Comparison of ENCODE assay signal across 8 mouse cellular contexts in genomic region chr4:33261311-33261753, GRCm38 (mm10). TPM values are rescaled to one million over a fixed set of nuclear protein-coding genes. Genes with fewer than 3 reads are reported as not detected.
DNase-seq lines count a peak whose midpoint lies in the region; ATAC-seq lines count a peak whose summit lies in the region.

No protein-coding gene starts in this region.

- H3K4me3 ChIP-seq in kidney, embryonic 14.5 days (ENCODE audit: low read length) = no peak overlapping the region
- no peak overlapping the region for H3K4me3 ChIP-seq in liver, embryonic 12.5 days

- no peak overlapping the region for H3K27ac ChIP-seq in kidney, embryonic 14.5 days (ENCODE audit: low read depth, low read length)
- peak overlapping the region; percentile 54; the same call in 1 of the 2 replicates for H3K27ac ChIP-seq in liver, embryonic 12.5 days

- H3K9ac ChIP-seq in kidney, embryonic 14.5 days (ENCODE audit: low read depth, low read length) = no peak overlapping the region
- H3K9ac ChIP-seq in liver, embryonic 12.5 days = no peak overlapping the region

- no peak for ATAC-seq in kidney, embryonic 14.5 days (ENCODE audit: low FRiP score, low TSS enrichment)
- ATAC-seq in liver, embryonic 12.5 days = peak; percentile 57

- no peaks in the 10 kb centered on the region for H3K4me1 ChIP-seq in kidney, embryonic 14.5 days (ENCODE audit: control insufficient read depth, insufficient read depth, low read length)
- H3K4me1 ChIP-seq in liver, embryonic 12.5 days = peaks cover 8% of the 10 kb centered on the region; the same call in 1 of the 2 replicates

- WGBS in kidney, embryonic 14.5 days = 55% methylated on average over 7 of the region's 7 CpGs
- WGBS in liver, embryonic 12.5 days (ENCODE audit: insufficient replicate concordance) = 31% methylated on average over 7 of the region's 7 CpGs

- no peaks in the 10 kb centered on the region for H3K36me3 ChIP-seq in kidney, embryonic 14.5 days (ENCODE audit: control insufficient read depth, insufficient read depth, low read length)
- H3K36me3 ChIP-seq in liver, embryonic 12.5 days = no peaks in the 10 kb centered on the region

- no peak overlapping the region for H3K4me2 ChIP-seq in kidney, embryonic 14.5 days (replicated peaks; ENCODE audit: low read depth, low read length)
- no peak overlapping the region for H3K4me2 ChIP-seq in liver, embryonic 12.5 days

- no peaks in the 10 kb centered on the region for H3K27me3 ChIP-seq in kidney, embryonic 14.5 days (ENCODE audit: control insufficient read depth, insufficient read depth, low read length)
- no peaks in the 10 kb centered on the region for H3K27me3 ChIP-seq in liver, embryonic 12.5 days (replicated peaks)

- no peaks in the 10 kb centered on the region for H3K9me3 ChIP-seq in kidney, embryonic 14.5 days (ENCODE audit: control insufficient read depth, low read length)
- H3K9me3 ChIP-seq in liver, embryonic 12.5 days (replicated peaks) = no peaks in the 10 kb centered on the region

- DNase-seq in kidney, adult 11 months = peak; percentile 97
- peak; percentile 95 for DNase-seq in adrenal gland, postnatal 25 days
- peak; percentile 96 for DNase-seq in gastrocnemius, adult 18-20 months (ENCODE audit: low spot score)
- peak; percentile 55 for DNase-seq in induced T-regulatory cell, adult 2 months (ENCODE audit: low read depth)
- DNase-seq in ovary, postnatal 14 days (ENCODE audit: low spot score) = peak; percentile 91
- DNase-seq in thymus, postnatal 14 days = no peak

RNA-seq across cellular contexts. Expression of gene Pnrc1, which starts 28.6 kb away (rescaled TPM):
- 99.0 and 113 TPM in 2 replicates for polyA plus RNA-seq in kidney, embryonic 14.5 days (2014; fragmentation: Nextera tagmentation; extraction: Ambion mirVana)
- total RNA-seq in adrenal gland, postnatal 25 days (2021) = 166 and 180 TPM in 2 replicates
- total RNA-seq in gastrocnemius, adult 18-20 months (2021) = 100 to 1,000 TPM; 317 to 358 TPM
- polyA plus RNA-seq in liver, embryonic 12.5 days (2016; fragmentation: Nextera tagmentation; extraction: Ambion mirVana) = 42.6 and 49.5 TPM in 2 replicates

RNA-seq across cellular contexts. Expression of gene Rngtt, which starts 48.8 kb away (rescaled TPM):
- 22.4 and 26.7 TPM in 2 replicates for polyA plus RNA-seq in kidney, embryonic 14.5 days (2014; fragmentation: Nextera tagmentation; extraction: Ambion mirVana)
- total RNA-seq in adrenal gland, postnatal 25 days (2021) = 29.7 and 35.1 TPM in 2 replicates
- 1 to 10 TPM; 7.0 to 7.7 TPM for total RNA-seq in gastrocnemius, adult 18-20 months (2021)
- 22.7 and 23.6 TPM in 2 replicates for polyA plus RNA-seq in liver, embryonic 12.5 days (2016; fragmentation: Nextera tagmentation; extraction: Ambion mirVana)

RNA-seq across cellular contexts. Expression of gene Srsf12, which starts 52.5 kb away (rescaled TPM):
- 4.1 and 5.1 TPM in 2 replicates for polyA plus RNA-seq in kidney, embryonic 14.5 days (2014; fragmentation: Nextera tagmentation; extraction: Ambion mirVana)
- 0.94 TPM in 1 of 2 replicates, not detected in the other for total RNA-seq in adrenal gland, postnatal 25 days (2021)
- total RNA-seq in gastrocnemius, adult 18-20 months (2021) = not detected
- polyA plus RNA-seq in liver, embryonic 12.5 days (2016; fragmentation: Nextera tagmentation; extraction: Ambion mirVana) = 0.37 and 0.72 TPM in 2 replicates
